9 mouse cellular contexts compared by ENCODE assay signal in the genomic region with DNA sequence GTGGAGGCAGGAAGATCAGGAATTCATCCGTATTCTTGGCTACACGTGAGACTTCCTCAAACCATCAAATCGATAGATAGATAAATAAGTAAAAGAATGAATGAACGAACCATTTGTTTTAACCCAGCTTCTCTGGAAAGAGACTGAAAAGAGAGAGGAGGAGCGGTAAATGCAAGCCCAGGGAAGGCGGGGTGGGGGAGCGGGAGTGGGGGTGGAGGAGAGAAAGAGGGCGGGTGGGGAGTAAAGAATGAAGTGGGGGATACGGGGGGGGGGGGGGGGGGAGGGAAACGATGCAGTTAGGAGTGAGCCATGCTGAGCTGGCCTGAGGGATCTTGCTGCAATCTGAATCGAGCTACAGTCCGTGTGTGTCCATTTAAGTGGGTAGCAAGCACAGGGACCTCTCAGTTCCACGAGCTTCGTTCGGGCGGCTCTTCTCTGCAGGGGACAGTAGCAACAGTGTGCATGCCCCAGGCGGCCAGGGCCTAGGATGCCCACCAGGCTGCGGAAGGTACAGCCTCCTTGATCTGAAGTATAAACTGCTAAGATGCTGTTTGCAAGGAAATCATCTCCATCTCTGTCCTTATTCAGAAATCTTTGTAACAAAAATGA. TPM values are rescaled to one million over a fixed set of nuclear protein-coding genes. Genes with fewer than 3 reads are reported as not detected.
DNase-seq lines count a peak whose midpoint lies in the region; ATAC-seq and TF ChIP-seq lines count a peak whose summit lies in the region.
"Had no signal": no experiment of that assay in that cellular context is flagged by ENCODE, and none has a peak within 500 bp of the region (broad histone marks: within the 10 kb centered on the region; RNA-seq: fewer than 3 reads in every experiment).

No protein-coding gene starts in this region.

- TF ChIP-seq CTCF in cerebellum, adult 2 months (IDR thresholded peaks at IDR 0.05; ENCODE audit: borderline replicate concordance, insufficient read depth, low read depth, low read length), result no peak

- H3K9me3 ChIP-seq in liver, embryonic 13.5 days (replicated peaks), result no peaks in the 10 kb centered on the region

- WGBS in cerebellum, adult 2 months, result 3% methylated on average over 18 of the region's 18 CpGs
- WGBS in liver, embryonic 13.5 days (ENCODE audit: insufficient replicate concordance), result 16% methylated on average over 18 of the region's 18 CpGs

- peak overlapping the region; percentile 48 for H3K4me2 ChIP-seq in liver, embryonic 13.5 days

- no peaks in the 10 kb centered on the region for H3K27me3 ChIP-seq in cerebellum, adult 2 months (ENCODE audit: control insufficient read depth, insufficient read depth, low read length)
- peaks cover 9% of the 10 kb centered on the region; the same call in 1 of the 2 replicates for H3K27me3 ChIP-seq in liver, embryonic 13.5 days

- peak; percentile 39 to 42 for DNase-seq in cerebellum, adult 2 months
- DNase-seq in cerebellum, adult 11 months, result no peak
- DNase-seq in right cerebral cortex, postnatal 4 days, result peak; percentile 17
- no peak for DNase-seq in right cerebral cortex, postnatal 36 days (ENCODE audit: low spot score in 2 of 2)
- DNase-seq in liver, embryonic 13.5 days, result no peak
- DNase-seq in testis, postnatal 14 days (ENCODE audit: low spot score), result no peak
- DNase-seq in ovary, adult 18-20 months (ENCODE audit: low spot score), result no peak
- DNase-seq in kidney, adult 9 months, result no peak

- H3K4me1 ChIP-seq in cerebellum, adult 2 months (ENCODE audit: control insufficient read depth, insufficient read depth, low read length), result no peaks in the 10 kb centered on the region
- no peaks in the 10 kb centered on the region for H3K4me1 ChIP-seq in liver, embryonic 13.5 days (replicated peaks)

- H3K9ac ChIP-seq in liver, embryonic 13.5 days, result no peak overlapping the region

- TF ChIP-seq POLR2A in cerebellum, adult 2 months (IDR thresholded peaks at IDR 0.05; ENCODE audit: borderline replicate concordance, insufficient read depth, low read length), result no peak

- H3K27ac ChIP-seq in cerebellum, adult 2 months (ENCODE audit: insufficient read depth, low read length), result no peak overlapping the region
- no peak overlapping the region for H3K27ac ChIP-seq in liver, embryonic 13.5 days

- no peaks in the 10 kb centered on the region for H3K36me3 ChIP-seq in liver, embryonic 13.5 days

- H3K4me3 ChIP-seq in cerebellum, adult 2 months (replicated peaks; ENCODE audit: insufficient read depth, low read depth, low read length), result peak overlapping the region; percentile 86
- no peak overlapping the region for H3K4me3 ChIP-seq in liver, embryonic 13.5 days (replicated peaks)

- no peak for ATAC-seq in liver, embryonic 13.5 days (ENCODE audit: low read depth)

RNA-seq across cellular contexts. Expression of a gene that starts 3.3 kb away (rescaled TPM):
- polyA plus RNA-seq in cerebellum, adult 2 months (2012; rRNA removed), result 0.48 and 0.49 TPM in 2 replicates
- polyA plus RNA-seq in liver, embryonic 13.5 days (2015; fragmentation: Nextera tagmentation; extraction: Ambion mirVana), result not detected in 2 replicates
- polyA plus RNA-seq: liver, adult 2 months had no signal

RNA-seq across cellular contexts. Expression of a gene that starts 16.4 kb away (rescaled TPM):
- 74.1 and 84.0 TPM in 2 replicates for polyA plus RNA-seq in cerebellum, adult 2 months (2012; rRNA removed)
- 4.5 and 6.4 TPM in 2 replicates for polyA plus RNA-seq in liver, embryonic 13.5 days (2015; fragmentation: Nextera tagmentation; extraction: Ambion mirVana)

Comparison
In these comparisons a context has a peak if more than half of its experiments do, and no peak if none do; other contexts are left out.
1. DNase-seq: peak in cerebellum, adult 2 months (2 of 2) and right cerebral cortex, postnatal 4 days (single experiment); none in cerebellum, adult 11 months (single experiment), right cerebral cortex, postnatal 36 days (0 of 2), liver, embryonic 13.5 days (single experiment), testis, postnatal 14 days (single experiment), ovary, adult 18-20 months (single experiment) and kidney, adult 9 months (single experiment).
2. RNA of a gene that starts 16.4 kb away (polyA plus RNA-seq): 74.1 to 84.0 TPM in cerebellum, adult 2 months; 4.5 to 6.4 TPM in liver, embryonic 13.5 days; every median in the first group is over 10 times any median in the second.